Mouse (Mus musculus) limb, embryonic 14.5 days (tissue): ENCODE measurements around the gene Xpo5. TPM values are rescaled to one million over a fixed set of nuclear protein-coding genes. Genes with fewer than 3 reads are reported as not detected.

Source experiments
- ATAC-seq: fragments of 200-750 bp; cut with Nextera tagmentation; 2 replicates; pipeline ENCODE4 v1.8.0; 2017; ENCODE audit warnings: low read depth, moderate number of reproducible peaks, moderate TSS enrichment; ENCODE audit not compliant: low FRiP score
- DNase-seq: peaks from one replicate; pipeline ENCODE4 v3.0.0-alpha.2; 2015; ENCODE audit warnings: low spot score
- H3K27ac ChIP-seq: fragments of 300-500 bp; sonication (generic); replicated peaks from 2 replicates; pipeline ENCODE4 v1.5.1; 2014; ENCODE audit warnings: low read depth, mild to moderate bottlenecking, low read length, moderate library complexity, mixed read lengths
- H3K27me3 ChIP-seq: fragments of 300-500 bp; sonication (generic); 2 replicates; pipeline ENCODE4 v1.6.1; 2014; ENCODE audit warnings: low read length, mixed read lengths; ENCODE audit not compliant: control insufficient read depth, insufficient read depth
- H3K36me3 ChIP-seq: fragments of 300-500 bp; sonication (generic); 2 replicates; pipeline ENCODE4 v1.6.1; 2014; ENCODE audit warnings: mild to moderate bottlenecking, low read length, moderate library complexity, mixed read lengths; ENCODE audit not compliant: control insufficient read depth, insufficient read depth
- H3K4me1 ChIP-seq: fragments of 300-500 bp; sonication (generic); 2 replicates; pipeline ENCODE4 v1.6.1; 2014; ENCODE audit warnings: antibody characterized with exemption, low read length, mixed read lengths; ENCODE audit not compliant: control insufficient read depth, insufficient read depth
- H3K4me2 ChIP-seq: fragments of 300-500 bp; sonication (generic); replicated peaks from 2 replicates; pipeline ENCODE4 v1.6.1; 2014; ENCODE audit warnings: low read depth, mild to moderate bottlenecking, low read length, moderate library complexity; ENCODE audit not compliant: severe bottlenecking
- H3K4me3 ChIP-seq: fragments of 300-500 bp; sonication (generic); replicated peaks from 2 replicates; pipeline ENCODE4 v1.5.1; 2014; ENCODE audit warnings: low read length
- H3K9ac ChIP-seq: fragments of 300-500 bp; sonication (generic); 2 replicates; pipeline ENCODE4 v1.6.1; 2014; ENCODE audit warnings: mild to moderate bottlenecking, low read depth, low read length, moderate library complexity; ENCODE audit not compliant: severe bottlenecking
- H3K9me3 ChIP-seq: fragments of 300-500 bp; sonication (generic); 2 replicates; pipeline ENCODE4 v1.6.1; 2016; ENCODE audit warnings: low read length; ENCODE audit not compliant: control insufficient read depth
- POLR2A ChIP-seq: fragments of 200-500 bp; IDR thresholded peaks from 2 replicates; pipeline ENCODE4 v1.8.0; 2012; ENCODE audit warnings: inconsistent platforms, mild to moderate bottlenecking, moderate library complexity, borderline replicate concordance; ENCODE audit not compliant: insufficient read depth, insufficient read length; ENCODE audit errors: extremely low read depth
- WGBS: fragments of 180-500 bp; shearing (Covaris S2); extraction: QIAGEN DNeasy Blood & Tissue Kit; methylation state at CpG from one replicate; pipeline ENCODE4 v1.1.7; 2014; 5-methylcytosine and 5-hydroxymethylcytosine counted together
- polyA plus RNA-seq, 2 experiments: library from polyadenylated mRNA; depleted of rRNA in 1 of 2; stranded (reverse) in 1 of 2; unstranded in 1 of 2; fragments of >200 nt; fragmentation: Nextera tagmentation in 1 of 2; extraction: Ambion mirVana in 1 of 2; gene quantifications; 2 replicates each; pipeline versions ENCODE4 v1.2.1 to v1.2.3; 2012 to 2014

Xpo5 gene
- polyA plus RNA-seq (2012; rRNA removed) (49.7 and 52.8 TPM in 2 replicates), polyA plus RNA-seq (2014; fragmentation: Nextera tagmentation; extraction: Ambion mirVana) (45.0 and 48.8 TPM in 2 replicates)

DNA sequence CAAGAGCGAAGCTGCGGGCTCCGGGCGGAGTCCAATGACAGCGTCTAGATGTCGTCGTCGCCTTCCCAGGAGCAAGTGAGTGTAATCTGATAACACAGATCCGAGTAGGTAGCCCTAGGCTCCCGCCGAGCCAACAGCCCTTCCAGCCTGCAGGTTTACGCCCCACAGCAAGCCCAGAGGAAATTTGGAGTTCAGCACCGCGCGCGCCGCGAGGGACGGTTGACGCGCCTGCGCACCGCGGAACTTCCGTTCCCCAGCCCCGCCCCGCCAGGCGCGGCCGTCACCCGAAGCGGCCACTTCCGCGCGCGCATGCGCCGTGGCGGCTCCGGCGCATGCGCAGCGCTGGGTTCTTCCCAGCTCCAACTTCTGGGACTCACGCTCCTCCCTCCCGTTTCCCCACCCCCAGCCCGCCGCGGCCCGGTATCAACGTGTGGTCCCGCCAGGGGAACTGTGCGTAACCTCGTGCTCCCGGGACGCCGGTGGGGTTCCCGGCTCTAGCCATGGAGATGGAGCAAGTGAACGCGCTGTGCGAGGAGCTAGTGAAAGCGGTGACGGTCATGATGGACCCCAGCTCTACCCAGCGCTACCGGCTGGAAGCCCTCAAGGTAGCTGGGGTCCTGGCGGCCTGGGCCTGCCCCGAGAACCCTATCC lies at the start of gene Xpo5, which contains the start of gene Polh:
Xpo5 (plus strand) TSS at position 362 of the 651 bp plus-strand sequence.
Polh (minus strand) TSS at position 225 of the 651 bp plus-strand sequence.
- ATAC-seq: peak; percentile 93
- no peaks in the 10 kb centered on the region for H3K9me3 ChIP-seq
- 0 out of 2 replicates have a peak, but pooled peaks have one; percentile 47 for TF ChIP-seq POLR2A
- H3K4me1 ChIP-seq: peaks cover 12% of the 10 kb centered on the region
- H3K27me3 ChIP-seq: no peaks in the 10 kb centered on the region
- WGBS: under 1% methylated on average over 52 of the region's 66 CpGs
- DNase-seq: peak; percentile 95
- peak within 1 kb of the TSS; percentile 84 for H3K4me2 ChIP-seq
- peaks cover 47% of the 10 kb centered on the region for H3K36me3 ChIP-seq
- H3K9ac ChIP-seq: peak within 1 kb of the TSS; percentile 83
- H3K27ac ChIP-seq: peak within 1 kb of the TSS; percentile 64
- H3K4me3 ChIP-seq: peak within 1 kb of the TSS; percentile 90

GRCm38 (mm10) chr17:46152847-46153782 lies 49.5 kb upstream of the Xpo5 start, which contains the start of gene Mad2l1bp:
TSS of gene Mad2l1bp (minus strand) at chr17:46153553.
- Histone ChIP-seq H3K9me3 (no peaks in the 10 kb centered on the region), H3K27me3 (no peaks in the 10 kb centered on the region), H3K4me2 (peak within 1 kb of the TSS; percentile 77), H3K4me1 (peaks cover 7% of the 10 kb centered on the region; the same call in 1 of the 2 replicates), H3K9ac (peak within 1 kb of the TSS; percentile 74), H3K4me3 (peak within 1 kb of the TSS; percentile 66), H3K27ac (peak within 1 kb of the TSS; percentile 45; the same call in 1 of the 2 replicates), H3K36me3 (peaks cover 12% of the 10 kb centered on the region)
- ATAC-seq (peak; percentile 88), DNase-seq (peak; percentile 95)
- peak; percentile 85; the same call in 1 of the 2 replicates for TF ChIP-seq POLR2A
- whole genome bisulfite sequencing: 6% methylated on average over 33 of the region's 33 CpGs

- no peak for ATAC-seq
- no peak overlapping the region for H3K4me2 ChIP-seq
- H3K9ac ChIP-seq: no peak overlapping the region
- H3K9me3 ChIP-seq: no peaks in the 10 kb centered on the region
- 98% methylated on average over 3 of the region's 3 CpGs for WGBS
- no peaks in the 10 kb centered on the region for H3K36me3 ChIP-seq
- no peak for TF ChIP-seq POLR2A
- H3K27me3 ChIP-seq: no peaks in the 10 kb centered on the region
- H3K4me3 ChIP-seq: no peak overlapping the region
- no peak overlapping the region for H3K27ac ChIP-seq
- DNase-seq: no peak
- H3K4me1 ChIP-seq: peaks cover 7% of the 10 kb centered on the region; the same call in 1 of the 2 replicates
Observed at GRCm38 (mm10) chr17:46154336-46154735, 48.2 kb upstream of the Xpo5 start.

DNA sequence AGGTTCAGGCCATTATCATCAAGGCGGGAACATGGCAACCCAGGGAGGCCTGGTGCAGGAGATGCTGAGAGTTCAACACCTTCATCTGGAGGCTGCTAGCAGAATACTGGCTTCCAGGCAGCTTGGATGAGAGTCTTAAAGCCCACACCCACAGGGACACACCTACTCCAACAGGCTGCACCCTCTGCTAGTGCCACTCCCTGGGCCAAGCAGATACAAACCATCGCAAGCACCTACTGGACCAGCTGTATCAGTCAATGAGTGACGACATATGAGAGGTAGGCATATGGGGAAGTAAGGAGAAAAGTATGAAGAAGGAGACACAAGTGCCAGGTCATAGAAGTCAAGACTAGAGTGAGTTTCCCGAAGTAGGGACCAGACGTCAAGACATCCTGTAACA lies 45.9 kb upstream of the Xpo5 start:
- Histone ChIP-seq H3K4me2 (no peak overlapping the region), H3K36me3 (no peaks in the 10 kb centered on the region), H3K4me1 (peaks cover 8% of the 10 kb centered on the region; the same call in 1 of the 2 replicates), H3K9ac (no peak overlapping the region), H3K27ac (no peak overlapping the region), H3K9me3 (no peaks in the 10 kb centered on the region), H3K4me3 (no peak overlapping the region), H3K27me3 (no peaks in the 10 kb centered on the region)
- WGBS: 80% methylated on average over 5 of the region's 5 CpGs
- DNase-seq (no peak), ATAC-seq (no peak)
- TF ChIP-seq POLR2A: no peak

GRCm38 (mm10) chr17:46157131-46157530 lies 45.5 kb upstream of the Xpo5 start:
- no peak overlapping the region for H3K9ac ChIP-seq
- no peak overlapping the region for H3K4me3 ChIP-seq
- H3K4me2 ChIP-seq: no peak overlapping the region
- no peaks in the 10 kb centered on the region for H3K9me3 ChIP-seq
- ATAC-seq (no peak), DNase-seq (no peak)
- H3K27ac ChIP-seq: no peak overlapping the region
- H3K27me3 ChIP-seq: no peaks in the 10 kb centered on the region
- TF ChIP-seq POLR2A: no peak
- no peaks in the 10 kb centered on the region for H3K36me3 ChIP-seq
- WGBS: 87% methylated on average over 8 of the region's 8 CpGs
- H3K4me1 ChIP-seq: peaks cover 13% of the 10 kb centered on the region; the same call in 1 of the 2 replicates
